In genomic region chr1:179477157-179477902, GRCm38 (mm10) we compare ENCODE assay signal across 8 mouse cellular contexts. TPM values are rescaled to one million over a fixed set of nuclear protein-coding genes. Genes with fewer than 3 reads are reported as not detected.
A peak's percentile ranks its signal among the peaks of the same experiment; 100 is the strongest.
DNase-seq lines count a peak whose midpoint lies in the region; ATAC-seq and TF ChIP-seq lines count a peak whose summit lies in the region.

No protein-coding gene starts in this region.

- TF ChIP-seq CTCF in liver, embryonic 14.5 days (IDR thresholded peaks at IDR 0.05; ENCODE audit: low read depth) = peak; percentile 68

- no peaks in the 10 kb centered on the region for H3K27me3 ChIP-seq in kidney, embryonic 14.5 days (ENCODE audit: control insufficient read depth, insufficient read depth, low read length)
- no peaks in the 10 kb centered on the region for H3K27me3 ChIP-seq in liver, embryonic 14.5 days (ENCODE audit: control insufficient read depth, insufficient read depth, low read length)
- H3K27me3 ChIP-seq in neural tube, embryonic 13.5 days = peaks cover 18% of the 10 kb centered on the region; the same call in 1 of the 2 replicates

- H3K4me3 ChIP-seq in ES-E14 (ENCODE audit: insufficient read depth in 1 of 2, low read depth in 1 of 2, low read length in 2 of 2, poor library complexity in 1 of 2, severe bottlenecking in 1 of 2) = no peak overlapping the region
- no peak overlapping the region for H3K4me3 ChIP-seq in kidney, embryonic 14.5 days (ENCODE audit: low read length)
- H3K4me3 ChIP-seq in liver, embryonic 14.5 days (ENCODE audit: insufficient read depth in 1 of 2, low read depth in 2 of 2, low read length in 2 of 2) = no peak overlapping the region
- no peak overlapping the region for H3K4me3 ChIP-seq in neural tube, embryonic 13.5 days

- DNase-seq in A20 (ENCODE audit: low read depth, low spot score) (peak; percentile 59), ES-E14 (ENCODE audit: low read depth, low spot score) (peak; percentile 62)
- DNase-seq in cerebellum, adult 9-10 months = peak; percentile 76
- peak; percentile 12 to 30 (median 19) for DNase-seq in liver, embryonic 14.5 days (ENCODE audit: low read depth in 3 of 3, low spot score in 3 of 3)
- DNase-seq in testis, postnatal 14 days (ENCODE audit: low spot score) = no peak

- H3K4me1 ChIP-seq in ES-E14 (ENCODE audit: control insufficient read depth in 2 of 2, insufficient read depth in 2 of 2, low read length in 2 of 2, poor library complexity in 1 of 2) = peaks cover 0 to 2% of the 10 kb centered on the region in 2 experiments; a peak in 1 of 4 replicates
- H3K4me1 ChIP-seq in kidney, embryonic 14.5 days (ENCODE audit: control insufficient read depth, insufficient read depth, low read length) = peaks cover 23% of the 10 kb centered on the region
- no peaks in the 10 kb centered on the region for H3K4me1 ChIP-seq in liver, embryonic 14.5 days (replicated peaks; ENCODE audit: control insufficient read depth in 2 of 2, insufficient read depth in 2 of 2, low read length in 1 of 2)
- peaks cover 20% of the 10 kb centered on the region for H3K4me1 ChIP-seq in neural tube, embryonic 13.5 days (replicated peaks)

- ATAC-seq in frontal cortex, adult (ENCODE audit: low TSS enrichment) = peak; percentile 41; the same call in 1 of the 2 replicates
- peak; percentile 37; the same call in 1 of the 2 replicates for ATAC-seq in kidney, embryonic 14.5 days (ENCODE audit: low FRiP score, low TSS enrichment)
- no peak for ATAC-seq in liver, embryonic 14.5 days (ENCODE audit: insufficient read depth)
- ATAC-seq in neural tube, embryonic 13.5 days (ENCODE audit: low read depth) = peak; percentile 80; the same call in 1 of the 2 replicates

- no peak overlapping the region for H3K4me2 ChIP-seq in kidney, embryonic 14.5 days (replicated peaks; ENCODE audit: low read depth, low read length)
- H3K4me2 ChIP-seq in liver, embryonic 14.5 days (ENCODE audit: low read depth) = no peak overlapping the region
- H3K4me2 ChIP-seq in neural tube, embryonic 13.5 days = no peak overlapping the region

- no peaks in the 10 kb centered on the region; the same call in 1 of the 2 replicates for H3K36me3 ChIP-seq in ES-E14 (ENCODE audit: control insufficient read depth, insufficient read depth, low read length, poor library complexity, severe bottlenecking)
- no peaks in the 10 kb centered on the region; the same call in 1 of the 2 replicates for H3K36me3 ChIP-seq in kidney, embryonic 14.5 days (ENCODE audit: control insufficient read depth, insufficient read depth, low read length)
- H3K36me3 ChIP-seq in liver, embryonic 14.5 days (replicated peaks; ENCODE audit: control insufficient read depth, insufficient read depth, low read depth) = no peaks in the 10 kb centered on the region
- peaks cover 3% of the 10 kb centered on the region; the same call in 1 of the 2 replicates for H3K36me3 ChIP-seq in neural tube, embryonic 13.5 days

- 79% methylated on average over 5 of the region's 5 CpGs for WGBS in kidney, embryonic 14.5 days
- 66% methylated on average over 5 of the region's 5 CpGs for WGBS in liver, embryonic 14.5 days (ENCODE audit: insufficient replicate concordance)
- 69% methylated on average over 5 of the region's 5 CpGs for WGBS in neural tube, embryonic 13.5 days

- TF ChIP-seq EP300 in liver, embryonic 14.5 days (IDR thresholded peaks at IDR 0.05; ENCODE audit: low read depth) = no peak

- in situ Hi-C loops in ES-E14 (cut with MboI; ENCODE audit: low sequenced_read_pairs in 2 of 2, unreplicated experiment in 2 of 2) = no loop called here

- H3K27ac ChIP-seq in ES-E14 (ENCODE audit: insufficient read depth, low read depth, low read length, poor library complexity, severe bottlenecking) = no peak overlapping the region
- no peak overlapping the region for H3K27ac ChIP-seq in kidney, embryonic 14.5 days (ENCODE audit: low read depth, low read length)
- no peak overlapping the region for H3K27ac ChIP-seq in liver, embryonic 14.5 days
- no peak overlapping the region for H3K27ac ChIP-seq in neural tube, embryonic 13.5 days (replicated peaks)

- no peak overlapping the region for H3K9ac ChIP-seq in ES-E14 (ENCODE audit: insufficient read depth, low read depth, low read length, poor library complexity, severe bottlenecking)
- H3K9ac ChIP-seq in kidney, embryonic 14.5 days (ENCODE audit: low read depth, low read length) = no peak overlapping the region
- no peak overlapping the region for H3K9ac ChIP-seq in liver, embryonic 14.5 days (replicated peaks)
- H3K9ac ChIP-seq in neural tube, embryonic 13.5 days = no peak overlapping the region

- no peaks in the 10 kb centered on the region for H3K9me3 ChIP-seq in ES-E14 (ENCODE audit: control insufficient read depth, insufficient read depth, low read depth, low read length)
- H3K9me3 ChIP-seq in kidney, embryonic 14.5 days (ENCODE audit: control insufficient read depth, low read length) = peaks cover 7% of the 10 kb centered on the region
- no peaks in the 10 kb centered on the region; the same call in 1 of the 2 replicates for H3K9me3 ChIP-seq in liver, embryonic 14.5 days (ENCODE audit: control insufficient read depth, low read length)
- H3K9me3 ChIP-seq in neural tube, embryonic 13.5 days = peaks cover 10% of the 10 kb centered on the region; the same call in 1 of the 2 replicates

TF ChIP-seq in ES-E14, 5 proteins besides CTCF, POLR2A, EP300 and RAD21:
- TF ChIP-seq MAFK (IDR thresholded peaks at IDR 0.05; ENCODE audit: insufficient read depth, low read depth, low read length) (no peak), ZC3H11A (IDR thresholded peaks at IDR 0.05; ENCODE audit: borderline replicate concordance, low read depth, low read length) (peak; percentile 39; the same call in 1 of the 2 replicates), CHD2 (IDR thresholded peaks at IDR 0.05; ENCODE audit: low read depth, low read length) (no peak), ZNF384 (IDR thresholded peaks at IDR 0.05; ENCODE audit: low read depth, low read length) (no peak), HCFC1 (IDR thresholded peaks at IDR 0.05; ENCODE audit: borderline replicate concordance, insufficient read depth, low read length) (no peak)
TF ChIP-seq in ES-E14: peak in this region for 1.

RNA-seq across cellular contexts. Expression of gene Smyd3, which starts 40.5 kb away (rescaled TPM):
- total RNA-seq in ES-E14 (2012; rRNA removed) = 18.3 and 26.5 TPM in 2 replicates
- 19.9 and 21.5 TPM in 2 replicates for polyA plus RNA-seq in kidney, embryonic 14.5 days (2014; fragmentation: Nextera tagmentation; extraction: Ambion mirVana)
- 1.5 and 2.6 TPM in 2 replicates for polyA plus RNA-seq in liver, embryonic 14.5 days (2012; rRNA removed)
- polyA plus RNA-seq in liver, embryonic 14.5 days (2014; fragmentation: Nextera tagmentation; extraction: Ambion mirVana) = 6.3 and 6.6 TPM in 2 replicates
- polyA plus RNA-seq in neural tube, embryonic 13.5 days (2015; fragmentation: Nextera tagmentation; extraction: Ambion mirVana) = 19.7 and 19.8 TPM in 2 replicates
